Mouse (Mus musculus): ENCODE measurements around the gene Tdrd9. TPM values are rescaled to one million over a fixed set of nuclear protein-coding genes. Genes with fewer than 3 reads are reported as not detected.
A peak's percentile ranks its signal among the peaks of the same experiment; 100 is the strongest.

Gene Tdrd9
- polyA plus RNA-seq (2016; fragmentation: Nextera tagmentation; extraction: Ambion mirVana), result 0.14 and 0.37 TPM in 2 replicates

DNA sequence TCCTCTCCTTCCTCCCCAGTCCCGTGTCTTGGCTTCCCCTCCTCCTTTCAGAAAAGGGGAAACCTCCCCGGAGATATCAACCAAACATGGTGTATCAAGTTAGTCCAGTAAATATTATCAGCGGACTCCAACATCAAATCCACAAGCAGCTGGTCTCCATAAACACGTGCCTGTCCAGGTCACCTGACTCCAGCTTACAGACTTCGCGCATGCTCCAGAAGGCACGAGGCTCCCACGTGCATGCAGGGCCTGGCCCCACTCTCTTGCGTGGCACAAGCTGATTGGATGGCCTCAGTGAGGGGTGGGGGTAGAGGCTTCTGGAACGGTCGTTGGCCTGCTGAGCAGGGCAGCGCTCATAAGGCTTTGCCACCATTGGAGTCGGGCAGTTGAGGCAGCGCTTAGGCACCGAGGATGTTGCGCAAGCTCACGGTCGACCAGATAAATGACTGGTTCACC is at the start of gene Tdrd9:
Gene Tdrd9, plus strand, starts transcription at position 329 of the 456 bp plus-strand sequence.
- H3K4me1 ChIP-seq (replicated peaks), result peaks cover 1% of the 10 kb centered on the region
- H3K27me3 ChIP-seq (replicated peaks), result no peaks in the 10 kb centered on the region
- no peak for ATAC-seq (ENCODE audit: insufficient number of reproducible peaks, low FRiP score)
- WGBS, result 81% methylated on average over 18 of the region's 18 CpGs
- H3K9me3 ChIP-seq (replicated peaks), result no peaks in the 10 kb centered on the region
- H3K36me3 ChIP-seq, result no peaks in the 10 kb centered on the region
- H3K4me2 ChIP-seq, result no peak within 1 kb of the TSS
- H3K4me3 ChIP-seq, result no peak within 1 kb of the TSS
- no peak within 1 kb of the TSS for H3K27ac ChIP-seq (ENCODE audit: poor library complexity, severe bottlenecking)
- no peak within 1 kb of the TSS for H3K9ac ChIP-seq

DNA sequence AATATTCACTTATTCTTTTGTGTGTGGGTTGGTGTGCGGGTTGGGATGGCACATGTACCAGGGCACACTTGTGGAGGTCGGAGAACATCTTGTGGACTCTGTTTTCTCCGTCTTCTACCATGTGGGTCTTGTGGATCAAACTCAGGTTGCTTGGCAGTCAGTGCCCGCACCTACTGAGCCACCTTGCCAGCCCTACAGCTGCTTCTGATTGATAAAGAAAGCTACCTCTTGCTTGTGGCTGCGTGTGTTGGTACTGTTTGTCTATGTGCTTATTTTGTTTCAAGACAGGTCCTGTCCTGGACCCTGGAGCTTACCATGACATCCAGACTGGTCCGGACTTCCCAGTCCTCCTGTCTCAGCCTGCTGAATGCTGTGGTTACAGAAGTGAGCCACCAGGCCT is 48.2 kb upstream of the Tdrd9 start:
- WGBS, result 83% methylated on average over 6 of the region's 6 CpGs
- H3K27ac ChIP-seq (ENCODE audit: poor library complexity, severe bottlenecking), result no peak overlapping the region
- no peak for ATAC-seq (ENCODE audit: insufficient number of reproducible peaks, low FRiP score)

GRCm38 (mm10) chr12:111927338-111927737 is 44.0 kb upstream of the Tdrd9 start:
- Histone ChIP-seq H3K27ac (ENCODE audit: poor library complexity, severe bottlenecking) (0 out of 2 replicates have a peak overlapping the region, but pooled peaks have one; percentile 4), H3K4me3 (no peak overlapping the region), H3K4me1 (replicated peaks) (peaks cover 31% of the 10 kb centered on the region), H3K9ac (no peak overlapping the region), H3K9me3 (replicated peaks) (no peaks in the 10 kb centered on the region), H3K36me3 (no peaks in the 10 kb centered on the region), H3K4me2 (no peak overlapping the region), H3K27me3 (replicated peaks) (no peaks in the 10 kb centered on the region)
- ATAC-seq (ENCODE audit: insufficient number of reproducible peaks, low FRiP score), result peak; percentile 49; the same call in 1 of the 2 replicates
- 62% methylated on average over 1 of the region's 1 CpGs for WGBS

More for the DNA sequence above, 48.2 kb upstream of the Tdrd9 start:
- Histone ChIP-seq H3K4me1 (replicated peaks) (peaks cover 25% of the 10 kb centered on the region), H3K9ac (no peak overlapping the region), H3K9me3 (replicated peaks) (no peaks in the 10 kb centered on the region), H3K4me3 (no peak overlapping the region), H3K27me3 (replicated peaks) (0 out of 2 replicates have a peak, but pooled peaks cover 4% of the 10 kb centered on the region), H3K36me3 (no peaks in the 10 kb centered on the region), H3K4me2 (no peak overlapping the region)

GRCm38 (mm10) chr12:111928411-111928966 is 42.9 kb upstream of the Tdrd9 start:
- H3K4me3 ChIP-seq, result no peak overlapping the region
- H3K27me3 ChIP-seq (replicated peaks), result no peaks in the 10 kb centered on the region
- H3K27ac ChIP-seq (ENCODE audit: poor library complexity, severe bottlenecking), result no peak overlapping the region
- no peak overlapping the region for H3K9ac ChIP-seq
- no peak for ATAC-seq (ENCODE audit: insufficient number of reproducible peaks, low FRiP score)
- 78% methylated on average over 18 of the region's 18 CpGs for WGBS
- H3K4me2 ChIP-seq, result no peak overlapping the region
- no peaks in the 10 kb centered on the region for H3K9me3 ChIP-seq (replicated peaks)
- no peaks in the 10 kb centered on the region for H3K36me3 ChIP-seq
- H3K4me1 ChIP-seq (replicated peaks), result peaks cover 42% of the 10 kb centered on the region

- 84% methylated on average over 9 of the region's 9 CpGs for WGBS
- Histone ChIP-seq H3K4me3 (no peak overlapping the region), H3K27me3 (replicated peaks) (no peaks in the 10 kb centered on the region), H3K4me2 (no peak overlapping the region), H3K9me3 (replicated peaks) (no peaks in the 10 kb centered on the region), H3K27ac (ENCODE audit: poor library complexity, severe bottlenecking) (no peak overlapping the region), H3K4me1 (replicated peaks) (peaks cover 54% of the 10 kb centered on the region), H3K36me3 (no peaks in the 10 kb centered on the region), H3K9ac (no peak overlapping the region)
- ATAC-seq (ENCODE audit: insufficient number of reproducible peaks, low FRiP score), result no peak
These were observed 39.8 kb upstream of the Tdrd9 start for GRCm38 (mm10) chr12:111931411-111932025.

DNA sequence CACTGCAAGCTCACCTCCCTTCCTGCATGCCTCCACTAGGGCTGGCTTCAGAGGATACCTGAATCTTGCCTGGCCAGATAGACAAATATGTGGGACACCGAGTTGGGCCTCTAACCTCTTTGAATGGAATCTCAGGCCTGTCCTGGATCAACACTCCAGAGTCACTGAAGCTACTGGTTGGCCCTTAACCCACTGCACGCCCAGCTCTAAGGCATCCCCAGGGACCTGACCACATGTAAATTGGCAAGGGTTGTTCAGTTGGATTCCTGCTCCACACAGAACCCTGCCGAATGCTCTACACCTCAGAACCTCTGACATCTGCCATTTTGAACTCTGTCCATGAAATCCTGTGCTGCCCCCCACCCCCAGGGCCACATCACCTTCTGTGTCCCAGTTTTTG is 38.8 kb upstream of the Tdrd9 start:
- no peak overlapping the region for H3K4me3 ChIP-seq
- no peak overlapping the region for H3K4me2 ChIP-seq
- H3K4me1 ChIP-seq (replicated peaks), result peaks cover 56% of the 10 kb centered on the region
- H3K27me3 ChIP-seq (replicated peaks), result no peaks in the 10 kb centered on the region
- no peaks in the 10 kb centered on the region for H3K36me3 ChIP-seq
- 58% methylated on average over 3 of the region's 3 CpGs for WGBS
- 0 out of 2 replicates have a peak overlapping the region, but pooled peaks have one; percentile 26 for H3K27ac ChIP-seq (ENCODE audit: poor library complexity, severe bottlenecking)
- no peak overlapping the region for H3K9ac ChIP-seq
- no peak for ATAC-seq (ENCODE audit: insufficient number of reproducible peaks, low FRiP score)
- H3K9me3 ChIP-seq (replicated peaks), result no peaks in the 10 kb centered on the region

DNA sequence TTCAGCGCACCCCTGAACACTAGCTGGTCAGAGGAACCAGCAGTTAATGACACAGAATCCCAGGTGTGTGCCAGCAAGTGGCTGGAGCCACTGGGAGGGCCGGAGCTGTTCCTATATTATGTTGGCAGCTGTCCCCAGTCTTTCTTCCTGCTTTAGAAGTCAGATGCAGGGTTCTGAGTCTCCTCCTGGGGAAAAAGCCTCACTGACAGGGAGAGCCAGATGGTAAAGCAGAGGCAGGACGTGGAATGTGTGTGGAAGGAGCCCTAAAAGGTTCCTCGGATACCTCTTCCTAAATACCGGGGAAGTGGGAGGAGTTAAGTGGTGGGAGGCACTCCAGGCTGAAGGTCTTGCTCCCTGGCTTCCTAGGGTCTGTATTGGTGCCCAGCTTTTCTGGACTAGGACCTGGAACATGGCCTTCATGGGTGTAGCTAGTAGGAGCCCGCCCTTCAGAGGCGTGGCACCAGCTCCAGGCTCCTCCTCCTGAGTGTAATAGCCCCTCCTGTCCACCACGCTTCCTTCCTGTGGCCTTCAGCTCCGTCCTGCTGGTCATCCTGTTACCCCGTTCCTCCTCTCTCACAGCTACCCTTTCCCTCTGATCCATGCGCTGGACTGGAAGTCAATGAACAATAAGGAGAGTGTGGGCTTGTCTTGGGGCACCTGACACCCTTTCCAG is 38.2 kb upstream of the Tdrd9 start:
- 56% methylated on average over 11 of the region's 11 CpGs for WGBS
- peak; percentile 72 for ATAC-seq (ENCODE audit: insufficient number of reproducible peaks, low FRiP score)
- H3K4me2 ChIP-seq, result no peak overlapping the region

DNA sequence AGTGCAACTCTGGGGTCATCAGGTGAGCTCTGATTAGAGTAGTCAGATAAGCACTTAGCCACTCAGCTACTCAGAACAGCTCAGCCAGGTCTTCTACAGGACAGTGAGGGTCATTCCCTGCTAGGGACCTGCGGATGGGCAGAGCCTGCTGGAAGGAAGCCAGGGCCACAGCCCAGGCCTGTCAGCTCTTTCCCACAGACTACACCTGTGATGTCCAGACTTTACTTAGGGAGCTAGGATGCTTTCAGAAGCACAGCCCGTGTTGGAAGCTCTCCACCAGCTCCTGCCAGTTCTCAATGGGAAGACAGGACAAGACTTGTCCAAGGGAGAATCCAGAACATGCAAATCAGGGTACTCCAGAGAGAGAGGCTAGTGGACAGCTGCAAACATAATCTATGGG is 37.4 kb upstream of the Tdrd9 start:
- ATAC-seq (ENCODE audit: insufficient number of reproducible peaks, low FRiP score), result no peak
- no peak overlapping the region for H3K27ac ChIP-seq (ENCODE audit: poor library complexity, severe bottlenecking)
- no peak overlapping the region for H3K4me3 ChIP-seq
- WGBS, result 65% methylated on average over 2 of the region's 2 CpGs
- H3K9me3 ChIP-seq (replicated peaks), result no peaks in the 10 kb centered on the region
- H3K9ac ChIP-seq, result no peak overlapping the region
- no peak overlapping the region for H3K4me2 ChIP-seq
- peaks cover 62% of the 10 kb centered on the region for H3K4me1 ChIP-seq (replicated peaks)
- H3K27me3 ChIP-seq (replicated peaks), result no peaks in the 10 kb centered on the region
- no peaks in the 10 kb centered on the region for H3K36me3 ChIP-seq

More for the DNA sequence above, 38.2 kb upstream of the Tdrd9 start:
- 0 out of 2 replicates have a peak overlapping the region, but pooled peaks have one; percentile 26 for H3K27ac ChIP-seq (ENCODE audit: poor library complexity, severe bottlenecking)
- no peaks in the 10 kb centered on the region for H3K27me3 ChIP-seq (replicated peaks)
- peaks cover 59% of the 10 kb centered on the region for H3K4me1 ChIP-seq (replicated peaks)
- no peak overlapping the region for H3K4me3 ChIP-seq
- H3K36me3 ChIP-seq, result no peaks in the 10 kb centered on the region
- no peaks in the 10 kb centered on the region for H3K9me3 ChIP-seq (replicated peaks)
- H3K9ac ChIP-seq, result no peak overlapping the region

- Histone ChIP-seq H3K9ac (no peak overlapping the region), H3K4me1 (replicated peaks) (peaks cover 60% of the 10 kb centered on the region), H3K4me3 (no peak overlapping the region), H3K27ac (ENCODE audit: poor library complexity, severe bottlenecking) (no peak overlapping the region), H3K27me3 (replicated peaks) (no peaks in the 10 kb centered on the region), H3K9me3 (replicated peaks) (no peaks in the 10 kb centered on the region), H3K36me3 (no peaks in the 10 kb centered on the region), H3K4me2 (no peak overlapping the region)
- WGBS, result 44% methylated on average over 24 of the region's 24 CpGs
- ATAC-seq (ENCODE audit: insufficient number of reproducible peaks, low FRiP score), result 0 out of 2 replicates have a peak, but pooled peaks have one; percentile 9
These were observed 34.4 kb upstream of the Tdrd9 start for GRCm38 (mm10) chr12:111936706-111937550.

DNA sequence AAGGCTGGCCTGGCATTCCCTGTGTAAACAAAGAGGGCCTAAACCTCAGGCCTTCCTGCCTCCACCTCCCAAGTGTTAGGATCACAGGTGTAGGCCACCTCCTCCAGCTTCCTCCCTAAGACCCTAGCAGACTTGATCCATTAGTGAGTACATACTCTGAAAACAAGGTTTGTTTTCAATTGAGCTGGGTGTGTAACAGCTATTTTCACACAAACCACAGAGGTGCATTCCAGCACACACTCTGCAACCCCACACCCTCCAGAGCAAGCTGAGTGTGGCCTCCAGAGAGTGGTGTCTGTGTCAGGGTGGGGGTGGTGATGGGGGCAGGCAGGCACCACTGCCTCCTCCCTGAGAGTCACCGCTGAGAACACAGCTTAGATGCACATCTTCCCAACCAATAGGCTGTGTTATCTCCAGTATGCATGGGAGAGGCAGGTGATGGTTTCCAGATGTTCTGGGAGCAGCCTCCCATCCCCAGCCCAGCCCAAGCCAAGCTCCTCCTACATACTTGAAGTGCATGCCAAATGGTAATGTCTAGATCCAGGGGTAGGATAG is 32.7 kb upstream of the Tdrd9 start:
- 8% methylated on average over 1 of the region's 1 CpGs for WGBS

More for the DNA sequence above, 32.7 kb upstream of the Tdrd9 start:
- H3K9me3 ChIP-seq (replicated peaks), result no peaks in the 10 kb centered on the region
- no peak overlapping the region for H3K4me2 ChIP-seq
- peak overlapping the region; percentile 26; the same call in 1 of the 2 replicates for H3K27ac ChIP-seq (ENCODE audit: poor library complexity, severe bottlenecking)
- no peaks in the 10 kb centered on the region for H3K27me3 ChIP-seq (replicated peaks)
- peaks cover 52% of the 10 kb centered on the region for H3K4me1 ChIP-seq (replicated peaks)
- no peak overlapping the region for H3K9ac ChIP-seq
- ATAC-seq (ENCODE audit: insufficient number of reproducible peaks, low FRiP score), result 0 out of 2 replicates have a peak, but pooled peaks have one; percentile 16
- H3K4me3 ChIP-seq, result no peak overlapping the region
- H3K36me3 ChIP-seq, result no peaks in the 10 kb centered on the region
